Mouse (Mus musculus): ENCODE measurements around the gene Sec16b.

DNA sequence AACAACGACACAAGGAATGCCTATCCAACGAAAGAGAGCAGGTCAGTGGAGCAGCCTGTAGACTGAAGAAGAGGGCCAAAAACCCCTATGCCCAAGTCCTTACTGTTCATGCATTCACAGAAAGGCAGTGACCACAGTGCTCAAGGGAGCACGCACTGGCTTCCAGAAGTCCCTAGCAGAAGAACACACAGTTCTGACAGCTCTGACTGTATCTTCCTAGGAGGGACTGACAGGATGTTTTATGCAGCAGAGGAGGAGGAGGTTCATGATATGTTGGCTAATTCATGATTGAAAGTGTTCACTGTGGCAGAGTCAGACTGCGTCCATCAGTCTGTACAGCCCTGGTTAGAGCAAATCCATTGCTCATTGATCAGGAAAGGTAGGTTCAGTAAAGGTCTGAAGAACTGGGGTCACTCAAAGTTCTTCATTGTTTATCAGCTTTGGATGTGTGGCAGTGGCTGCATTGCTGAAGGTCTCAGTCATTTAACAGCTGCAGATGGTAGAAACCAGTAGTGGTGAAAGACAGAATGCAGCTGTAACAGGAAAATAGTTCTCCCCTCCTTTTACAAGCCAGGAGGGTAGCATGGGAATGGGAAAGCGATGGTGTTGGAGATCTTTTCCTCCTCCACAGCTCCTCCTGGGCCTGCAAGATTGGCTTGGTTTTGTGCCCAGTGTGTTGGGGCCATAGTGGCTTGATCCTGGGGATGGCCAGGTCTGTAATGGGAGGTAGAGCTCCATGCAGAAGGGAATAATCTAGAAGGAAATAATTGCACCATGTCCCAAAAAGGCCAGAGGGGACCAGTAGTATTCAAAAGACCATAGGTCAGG is 62.9 kb downstream of the Sec16b start:
- TF ChIP-seq CTCF (IDR thresholded peaks at IDR 0.05; ENCODE audit: borderline replicate concordance, extremely low read depth, insufficient read depth, insufficient read length) (no peak), POLR2A (IDR thresholded peaks at IDR 0.05; ENCODE audit: borderline replicate concordance, extremely low read depth, insufficient read depth, insufficient read length, poor library complexity, severe bottlenecking) (no peak)

Measured in brain, embryonic 14.5 days (tissue).